Mouse (Mus musculus) ES-Bruce4 (cell line): ENCODE results near the gene Galk1. TPM values are rescaled to one million over a fixed set of nuclear protein-coding genes. Genes with fewer than 3 reads are reported as not detected.

Experiments used
- H3K27ac ChIP-seq: 2 replicates; pipeline ENCODE4 v1.5.1; 2012; ENCODE audit warnings: low read length, inconsistent platforms; ENCODE audit not compliant: insufficient read depth
- H3K27me3 ChIP-seq: 2 replicates; pipeline ENCODE4 v1.6.1; 2012; ENCODE audit warnings: mild to moderate bottlenecking, low read length, inconsistent platforms; ENCODE audit not compliant: control insufficient read depth, poor library complexity, insufficient read depth, severe bottlenecking
- H3K36me3 ChIP-seq: 2 replicates; pipeline ENCODE4 v1.6.1; 2012; ENCODE audit warnings: inconsistent platforms, mild to moderate bottlenecking, low read length, moderate library complexity; ENCODE audit not compliant: control insufficient read depth, poor library complexity, insufficient read depth, severe bottlenecking
- H3K4me1 ChIP-seq: one replicate; pipeline ENCODE4 v1.8.1; 2011; ENCODE audit warnings: low read length; ENCODE audit not compliant: control insufficient read depth, insufficient read depth
- H3K4me3 ChIP-seq: 2 replicates; pipeline ENCODE4 v1.5.1; 2011; ENCODE audit warnings: low read depth, mild to moderate bottlenecking, low read length
- H3K9ac ChIP-seq: 2 replicates; pipeline ENCODE4 v1.6.1; 2012; ENCODE audit warnings: low read depth, mild to moderate bottlenecking, inconsistent platforms; ENCODE audit not compliant: poor library complexity, severe bottlenecking
- H3K9me3 ChIP-seq: replicated peaks from 2 replicates; pipeline ENCODE4 v1.6.1; 2012; ENCODE audit warnings: mild to moderate bottlenecking, low read length, inconsistent platforms; ENCODE audit not compliant: control insufficient read depth, poor library complexity, insufficient read depth, severe bottlenecking
- CTCF ChIP-seq: IDR thresholded peaks from one replicate; pipeline ENCODE4 v1.8.1; 2011; ENCODE audit warnings: low read depth, low read length
- EP300 ChIP-seq: IDR thresholded peaks from 2 replicates; pipeline ENCODE4 v1.6.1; 2011; ENCODE audit warnings: low read depth, low read length; ENCODE audit not compliant: insufficient read depth
- POLR2A ChIP-seq: IDR thresholded peaks from one replicate; pipeline ENCODE4 v1.8.1; 2011; ENCODE audit warnings: low read length; ENCODE audit not compliant: insufficient read depth
- polyA plus RNA-seq: library from polyadenylated mRNA; stranded (reverse); fragments of >200 nt; gene quantifications from 2 replicates; pipeline ENCODE4 v1.2.4, GENCODE M21; 2011; ENCODE audit warnings: low read depth; ENCODE audit not compliant: missing spikeins, insufficient read depth, insufficient read length

Galk1 gene
- polyA plus RNA-seq, 1 experiment: 96.4 TPM

- TF ChIP-seq CTCF (peak; percentile 96), POLR2A (no peak), EP300 (0 out of 2 replicates have a peak, but pooled peaks have one; percentile 44)
- H3K9ac ChIP-seq: 0 out of 2 replicates have a peak overlapping the region, but pooled peaks have one; percentile 17
- no peak overlapping the region for H3K27ac ChIP-seq
- H3K27me3 ChIP-seq: no peaks in the 10 kb centered on the region
- peaks cover 12% of the 10 kb centered on the region for H3K36me3 ChIP-seq
- no peaks in the 10 kb centered on the region for H3K9me3 ChIP-seq
- H3K4me1 ChIP-seq: no peaks in the 10 kb centered on the region
- peak overlapping the region; percentile 65 for H3K4me3 ChIP-seq
Measured at GRCm38 (mm10) chr11:116018106-116018505, 5.6 kb upstream of the Galk1 start.

- no peaks in the 10 kb centered on the region for H3K9me3 ChIP-seq
- H3K36me3 ChIP-seq: peaks cover 8% of the 10 kb centered on the region
- H3K9ac ChIP-seq: no peak overlapping the region
- TF ChIP-seq EP300 (no peak), CTCF (no peak), POLR2A (no peak)
- no peaks in the 10 kb centered on the region for H3K27me3 ChIP-seq
- H3K4me3 ChIP-seq: no peak overlapping the region
- H3K27ac ChIP-seq: no peak overlapping the region
- H3K4me1 ChIP-seq: no peaks in the 10 kb centered on the region
Measured at GRCm38 (mm10) chr11:116014821-116015220, 2.3 kb upstream of the Galk1 start.

GRCm38 (mm10) chr11:116011529-116012261 is 824 bp downstream of the Galk1 start:
- Histone ChIP-seq H3K4me3 (peak overlapping the region; percentile 79), H3K27ac (no peak overlapping the region), H3K36me3 (peaks cover 25% of the 10 kb centered on the region), H3K9ac (peak overlapping the region; percentile 77), H3K27me3 (no peaks in the 10 kb centered on the region), H3K4me1 (no peaks in the 10 kb centered on the region), H3K9me3 (no peaks in the 10 kb centered on the region)
- no peak for TF ChIP-seq POLR2A

GRCm38 (mm10) chr11:116010948-116011347 is 1.6 kb downstream of the Galk1 start:
- TF ChIP-seq CTCF: no peak
- Histone ChIP-seq H3K27ac (no peak overlapping the region), H3K9ac (no peak overlapping the region), H3K4me1 (no peaks in the 10 kb centered on the region), H3K9me3 (no peaks in the 10 kb centered on the region), H3K36me3 (peaks cover 25% of the 10 kb centered on the region), H3K4me3 (no peak overlapping the region), H3K27me3 (no peaks in the 10 kb centered on the region)

- H3K9ac ChIP-seq: no peak overlapping the region
- no peaks in the 10 kb centered on the region for H3K9me3 ChIP-seq
- TF ChIP-seq POLR2A: no peak
- no peak for TF ChIP-seq EP300
- TF ChIP-seq CTCF: no peak
- peaks cover 25% of the 10 kb centered on the region for H3K36me3 ChIP-seq
- no peaks in the 10 kb centered on the region for H3K27me3 ChIP-seq
- no peak overlapping the region for H3K27ac ChIP-seq
- H3K4me3 ChIP-seq: no peak overlapping the region
- H3K4me1 ChIP-seq: peaks cover 7% of the 10 kb centered on the region
Measured at GRCm38 (mm10) chr11:116010146-116010545, 2.4 kb downstream of the Galk1 start.

- TF ChIP-seq EP300 (no peak), CTCF (no peak), POLR2A (no peak)
- peaks cover 25% of the 10 kb centered on the region for H3K36me3 ChIP-seq
- no peak overlapping the region for H3K9ac ChIP-seq
- H3K27me3 ChIP-seq: no peaks in the 10 kb centered on the region
- no peak overlapping the region for H3K4me3 ChIP-seq
- no peak overlapping the region for H3K27ac ChIP-seq
- no peaks in the 10 kb centered on the region for H3K9me3 ChIP-seq
- peaks cover 7% of the 10 kb centered on the region for H3K4me1 ChIP-seq
Measured at GRCm38 (mm10) chr11:116009661-116010060, 2.9 kb downstream of the Galk1 start.
